Mouse (Mus musculus): ENCODE results near the gene Fto. TPM values are rescaled to one million over a fixed set of nuclear protein-coding genes. Genes with fewer than 3 reads are reported as not detected.

Fto gene
- polyA plus RNA-seq, 1 experiment from 2014 or later = 113 TPM

- Histone ChIP-seq H3K27ac (ENCODE audit: low read depth, low read length) (no peak overlapping the region), H3K27me3 (ENCODE audit: control insufficient read depth, insufficient read depth, low read length) (peaks cover 9% of the 10 kb centered on the region), H3K4me2 (ENCODE audit: low read depth) (no peak overlapping the region), H3K4me3 (ENCODE audit: low read depth, low read length) (no peak overlapping the region), H3K9ac (ENCODE audit: low read length) (no peak overlapping the region), H3K9me3 (ENCODE audit: control insufficient read depth, low read length) (no peaks in the 10 kb centered on the region), H3K4me1 (ENCODE audit: control insufficient read depth, insufficient read depth, low read length) (peaks cover 35% of the 10 kb centered on the region), H3K36me3 (ENCODE audit: control insufficient read depth, insufficient read depth, low read length) (no peaks in the 10 kb centered on the region)
- DNase-seq (ENCODE audit: low spot score) = no peak
- WGBS = 45% methylated on average over 5 of the region's 5 CpGs
- ATAC-seq (ENCODE audit: insufficient read depth, low FRiP score, low TSS enrichment) = no peak
These were observed 197.4 kb downstream of the Fto start for GRCm38 (mm10) chr8:91510716-91511115.

GRCm38 (mm10) chr8:91511943-91512342, 198.6 kb downstream of the Fto start:
- H3K27me3 ChIP-seq (ENCODE audit: control insufficient read depth, insufficient read depth, low read length) = peaks cover 4% of the 10 kb centered on the region; the same call in 1 of the 2 replicates
- ATAC-seq (ENCODE audit: insufficient read depth, low FRiP score, low TSS enrichment) (no peak), DNase-seq (ENCODE audit: low spot score) (no peak)
- H3K9me3 ChIP-seq (ENCODE audit: control insufficient read depth, low read length) = no peaks in the 10 kb centered on the region
- WGBS = 93% methylated on average over 4 of the region's 4 CpGs
- no peak overlapping the region for H3K9ac ChIP-seq (ENCODE audit: low read length)
- no peak overlapping the region for H3K4me3 ChIP-seq (ENCODE audit: low read depth, low read length)
- H3K4me1 ChIP-seq (ENCODE audit: control insufficient read depth, insufficient read depth, low read length) = peaks cover 46% of the 10 kb centered on the region
- no peak overlapping the region for H3K27ac ChIP-seq (ENCODE audit: low read depth, low read length)
- H3K4me2 ChIP-seq (ENCODE audit: low read depth) = no peak overlapping the region
- no peaks in the 10 kb centered on the region for H3K36me3 ChIP-seq (ENCODE audit: control insufficient read depth, insufficient read depth, low read length)

- H3K4me1 ChIP-seq (ENCODE audit: control insufficient read depth, insufficient read depth, low read length) = peaks cover 48% of the 10 kb centered on the region
- H3K27ac ChIP-seq (ENCODE audit: low read depth, low read length) = peak overlapping the region; percentile 78
- DNase-seq (ENCODE audit: low spot score) (peak; percentile 74), ATAC-seq (ENCODE audit: insufficient read depth, low FRiP score, low TSS enrichment) (peak; percentile 81)
- no peaks in the 10 kb centered on the region for H3K36me3 ChIP-seq (ENCODE audit: control insufficient read depth, insufficient read depth, low read length)
- no peaks in the 10 kb centered on the region for H3K9me3 ChIP-seq (ENCODE audit: control insufficient read depth, low read length)
- no peak overlapping the region for H3K4me2 ChIP-seq (ENCODE audit: low read depth)
- 29% methylated on average over 16 of the region's 16 CpGs for WGBS
- H3K9ac ChIP-seq (ENCODE audit: low read length) = peak overlapping the region; percentile 14; the same call in 1 of the 2 replicates
- no peak overlapping the region for H3K4me3 ChIP-seq (ENCODE audit: low read depth, low read length)
- peaks cover 4% of the 10 kb centered on the region; the same call in 1 of the 2 replicates for H3K27me3 ChIP-seq (ENCODE audit: control insufficient read depth, insufficient read depth, low read length)
These were observed 201.6 kb downstream of the Fto start for GRCm38 (mm10) chr8:91514752-91515478.

DNA sequence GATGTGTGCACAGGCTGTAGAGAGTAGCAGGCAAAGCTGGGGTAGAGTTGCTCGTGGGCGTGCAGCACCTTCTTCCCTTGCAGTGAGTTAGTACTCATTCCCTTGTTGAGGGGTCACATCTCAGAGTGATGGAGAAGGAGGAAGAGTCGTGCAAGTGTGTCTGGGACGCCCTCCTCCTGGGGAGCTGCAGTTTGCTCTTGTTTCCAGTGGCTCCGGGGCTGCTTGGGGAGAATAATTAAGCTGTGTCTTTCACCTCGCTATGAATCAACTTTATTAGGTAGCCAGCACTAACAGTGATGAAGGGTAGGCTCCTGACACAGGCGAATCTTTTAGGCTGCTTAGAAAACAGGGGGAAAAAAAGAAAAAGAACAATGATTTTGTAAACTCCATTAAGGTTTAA, 203.1 kb downstream of the Fto start:
- ATAC-seq (ENCODE audit: insufficient read depth, low FRiP score, low TSS enrichment) (no peak), DNase-seq (ENCODE audit: low spot score) (no peak)
- WGBS = 7% methylated on average over 7 of the region's 7 CpGs
- Histone ChIP-seq H3K4me1 (ENCODE audit: control insufficient read depth, insufficient read depth, low read length) (peaks cover 44% of the 10 kb centered on the region), H3K4me3 (ENCODE audit: low read depth, low read length) (no peak overlapping the region), H3K27me3 (ENCODE audit: control insufficient read depth, insufficient read depth, low read length) (peaks cover under 1% of the 10 kb centered on the region; the same call in 1 of the 2 replicates), H3K27ac (ENCODE audit: low read depth, low read length) (peak overlapping the region; percentile 70; the same call in 1 of the 2 replicates), H3K9ac (ENCODE audit: low read length) (no peak overlapping the region), H3K4me2 (ENCODE audit: low read depth) (peak overlapping the region; percentile 24; the same call in 1 of the 2 replicates), H3K9me3 (ENCODE audit: control insufficient read depth, low read length) (no peaks in the 10 kb centered on the region), H3K36me3 (ENCODE audit: control insufficient read depth, insufficient read depth, low read length) (no peaks in the 10 kb centered on the region)

GRCm38 (mm10) chr8:91518085-91518484, 204.8 kb downstream of the Fto start:
- no peak overlapping the region for H3K4me3 ChIP-seq (ENCODE audit: low read depth, low read length)
- H3K4me1 ChIP-seq (ENCODE audit: control insufficient read depth, insufficient read depth, low read length) = peaks cover 41% of the 10 kb centered on the region
- H3K9ac ChIP-seq (ENCODE audit: low read length) = no peak overlapping the region
- no peak overlapping the region for H3K4me2 ChIP-seq (ENCODE audit: low read depth)
- ATAC-seq (ENCODE audit: insufficient read depth, low FRiP score, low TSS enrichment) (no peak), DNase-seq (ENCODE audit: low spot score) (no peak)
- no peaks in the 10 kb centered on the region for H3K9me3 ChIP-seq (ENCODE audit: control insufficient read depth, low read length)
- 32% methylated on average over 6 of the region's 6 CpGs for WGBS
- no peaks in the 10 kb centered on the region for H3K36me3 ChIP-seq (ENCODE audit: control insufficient read depth, insufficient read depth, low read length)
- no peak overlapping the region for H3K27ac ChIP-seq (ENCODE audit: low read depth, low read length)
- no peaks in the 10 kb centered on the region for H3K27me3 ChIP-seq (ENCODE audit: control insufficient read depth, insufficient read depth, low read length)

- DNase-seq (ENCODE audit: low spot score) (no peak), ATAC-seq (ENCODE audit: insufficient read depth, low FRiP score, low TSS enrichment) (no peak)
- Histone ChIP-seq H3K4me1 (ENCODE audit: control insufficient read depth, insufficient read depth, low read length) (peaks cover 45% of the 10 kb centered on the region), H3K9me3 (ENCODE audit: control insufficient read depth, low read length) (no peaks in the 10 kb centered on the region), H3K27me3 (ENCODE audit: control insufficient read depth, insufficient read depth, low read length) (no peaks in the 10 kb centered on the region), H3K36me3 (ENCODE audit: control insufficient read depth, insufficient read depth, low read length) (no peaks in the 10 kb centered on the region), H3K4me2 (ENCODE audit: low read depth) (no peak overlapping the region), H3K27ac (ENCODE audit: low read depth, low read length) (no peak overlapping the region), H3K4me3 (ENCODE audit: low read depth, low read length) (no peak overlapping the region), H3K9ac (ENCODE audit: low read length) (no peak overlapping the region)
- WGBS = 72% methylated on average over 12 of the region's 12 CpGs
These were observed 208.9 kb downstream of the Fto start for GRCm38 (mm10) chr8:91522201-91522600.

DNA sequence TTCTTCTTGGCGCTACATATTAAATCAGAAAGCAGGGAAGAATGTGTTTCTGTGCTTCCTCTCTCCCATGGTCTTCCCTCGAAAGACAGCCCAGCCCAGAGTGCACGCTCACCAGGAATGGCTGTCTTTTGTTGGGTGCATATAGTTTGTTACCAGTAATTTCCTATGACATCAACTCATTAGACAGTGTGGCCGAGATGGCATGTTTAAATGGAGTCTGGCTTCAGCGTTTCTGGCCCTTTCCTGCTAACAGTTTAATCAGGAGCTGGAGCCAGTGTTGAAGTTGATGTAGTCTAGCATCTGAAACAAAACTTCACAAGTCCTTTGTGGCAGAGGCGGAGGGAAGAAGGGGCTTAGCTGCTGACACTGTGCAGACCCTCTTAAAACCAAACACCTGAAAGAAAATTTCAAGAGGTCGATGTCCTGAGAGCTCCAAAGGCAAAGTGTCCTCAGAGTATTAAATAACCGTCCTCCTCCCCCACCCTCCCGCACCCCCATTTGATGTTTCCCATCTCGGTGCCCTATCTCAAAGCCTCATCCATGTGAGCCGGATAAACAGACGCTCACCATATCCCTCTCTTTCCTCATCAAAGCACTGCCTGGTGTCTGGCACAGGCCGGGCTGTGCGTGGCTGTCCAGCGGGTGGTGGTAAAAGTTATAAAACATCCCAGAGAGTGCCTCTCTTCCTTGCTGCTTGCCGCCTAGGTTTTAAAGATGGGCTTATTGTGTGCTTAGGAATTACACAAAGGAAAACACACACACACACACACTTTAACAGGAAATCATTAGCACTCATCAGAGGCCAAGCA, 210.9 kb downstream of the Fto start:
- H3K9ac ChIP-seq (ENCODE audit: low read length) = no peak overlapping the region
- H3K4me1 ChIP-seq (ENCODE audit: control insufficient read depth, insufficient read depth, low read length) = peaks cover 32% of the 10 kb centered on the region
- H3K4me2 ChIP-seq (ENCODE audit: low read depth) = no peak overlapping the region
- no peaks in the 10 kb centered on the region for H3K9me3 ChIP-seq (ENCODE audit: control insufficient read depth, low read length)
- 27% methylated on average over 16 of the region's 16 CpGs for WGBS
- H3K27ac ChIP-seq (ENCODE audit: low read depth, low read length) = no peak overlapping the region
- H3K36me3 ChIP-seq (ENCODE audit: control insufficient read depth, insufficient read depth, low read length) = no peaks in the 10 kb centered on the region
- H3K27me3 ChIP-seq (ENCODE audit: control insufficient read depth, insufficient read depth, low read length) = peaks cover 5% of the 10 kb centered on the region; the same call in 1 of the 2 replicates
- no peak for ATAC-seq (ENCODE audit: insufficient read depth, low FRiP score, low TSS enrichment)
- H3K4me3 ChIP-seq (ENCODE audit: low read depth, low read length) = no peak overlapping the region
- no peak for DNase-seq (ENCODE audit: low spot score)

GRCm38 (mm10) chr8:91524865-91525250, 211.5 kb downstream of the Fto start:
- Histone ChIP-seq H3K4me2 (ENCODE audit: low read depth) (peak overlapping the region; percentile 12; the same call in 1 of the 2 replicates), H3K9me3 (ENCODE audit: control insufficient read depth, low read length) (no peaks in the 10 kb centered on the region), H3K4me3 (ENCODE audit: low read depth, low read length) (no peak overlapping the region), H3K27ac (ENCODE audit: low read depth, low read length) (no peak overlapping the region), H3K9ac (ENCODE audit: low read length) (no peak overlapping the region), H3K27me3 (ENCODE audit: control insufficient read depth, insufficient read depth, low read length) (peaks cover 5% of the 10 kb centered on the region; the same call in 1 of the 2 replicates), H3K4me1 (ENCODE audit: control insufficient read depth, insufficient read depth, low read length) (peaks cover 32% of the 10 kb centered on the region), H3K36me3 (ENCODE audit: control insufficient read depth, insufficient read depth, low read length) (no peaks in the 10 kb centered on the region)
- DNase-seq (ENCODE audit: low spot score) (no peak), ATAC-seq (ENCODE audit: insufficient read depth, low FRiP score, low TSS enrichment) (no peak)
- 11% methylated on average over 4 of the region's 4 CpGs for WGBS

Measured in neural tube, embryonic 11.5 days (tissue).